Mouse (Mus musculus) urinary bladder, postnatal 36 days (tissue): ENCODE results near the gene Rmi1.
"Not testable (repeated sequence)": the region's sequence is repeated elsewhere in the genome, so short reads cannot be mapped to it uniquely, and the experiment has no call there.

Experiments used
- DNase-seq, 2 experiments: peaks; one replicate each; pipeline ENCODE4 v3.0.0; 2022; ENCODE audit warnings: low spot score in 2 of 2, mixed read lengths in 1 of 2

Rmi1 gene

DNA sequence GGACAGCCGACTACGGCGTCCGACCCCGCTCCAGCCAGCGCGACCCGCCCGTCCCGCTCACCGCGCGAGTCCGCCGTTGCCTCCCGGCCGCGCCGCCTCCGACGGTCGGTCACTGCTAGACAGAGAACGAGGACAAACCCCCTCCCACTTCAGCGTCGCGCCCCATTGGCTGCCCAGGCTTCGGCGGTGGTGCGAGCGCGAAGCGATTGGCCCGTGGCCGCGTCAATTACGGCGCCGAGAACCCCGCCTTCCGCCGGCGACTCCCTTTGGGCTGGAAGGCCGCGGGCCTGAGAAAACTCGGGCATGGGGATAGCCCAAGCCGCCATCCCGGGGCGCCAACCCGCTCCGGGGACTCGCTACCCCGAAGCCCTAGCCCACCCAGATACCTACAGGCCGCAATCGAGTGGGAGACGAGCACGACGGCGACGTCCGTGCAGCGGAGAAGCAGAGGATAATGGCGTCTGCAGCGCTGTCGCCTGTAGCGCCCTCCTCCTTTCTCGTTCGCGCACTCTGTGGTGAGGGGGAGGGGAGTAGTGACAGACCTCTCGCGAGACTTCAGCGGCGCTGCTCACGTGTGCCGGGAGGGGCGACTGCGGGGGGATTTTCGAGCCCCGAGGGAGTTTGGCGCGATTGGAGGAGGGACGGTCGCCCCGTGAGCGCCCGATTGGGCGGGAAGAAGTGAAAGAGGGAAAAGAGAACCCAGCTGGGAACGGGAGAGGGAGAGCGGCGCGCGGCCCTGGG is at the start of gene Rmi1:
Rmi1 (plus strand) TSS at position 246 of the 741 bp plus-strand sequence.
- DNase-seq = peak; percentile 97

GRCm38 (mm10) chr13:58352996-58353395 is 49.1 kb upstream of the Rmi1 start:
- no peak for DNase-seq

- DNase-seq = peak; percentile 74 to 87
Observed at GRCm38 (mm10) chr13:58358629-58359303, 43.3 kb upstream of the Rmi1 start, which contains the start of gene Kif27. Gene Kif27, minus strand, starts transcription at chr13:58359122.

DNA sequence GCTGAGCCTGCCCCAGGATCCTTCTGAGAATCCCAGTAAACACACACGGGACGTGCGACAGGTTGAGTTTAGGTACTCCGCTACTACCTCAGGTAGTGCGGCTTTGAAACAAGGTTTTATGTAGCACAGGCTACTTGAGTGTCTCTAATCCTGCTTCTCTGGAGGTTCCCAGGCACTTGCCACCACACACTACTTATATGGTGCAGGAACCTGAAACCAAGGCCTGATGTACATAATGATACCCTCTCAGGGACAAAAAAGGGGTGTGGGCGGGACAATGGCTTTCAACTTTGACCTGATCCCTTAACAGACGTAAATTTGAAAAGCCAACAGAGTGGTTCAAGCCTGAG is 42.8 kb upstream of the Rmi1 start:
- DNase-seq = no peak

DNA sequence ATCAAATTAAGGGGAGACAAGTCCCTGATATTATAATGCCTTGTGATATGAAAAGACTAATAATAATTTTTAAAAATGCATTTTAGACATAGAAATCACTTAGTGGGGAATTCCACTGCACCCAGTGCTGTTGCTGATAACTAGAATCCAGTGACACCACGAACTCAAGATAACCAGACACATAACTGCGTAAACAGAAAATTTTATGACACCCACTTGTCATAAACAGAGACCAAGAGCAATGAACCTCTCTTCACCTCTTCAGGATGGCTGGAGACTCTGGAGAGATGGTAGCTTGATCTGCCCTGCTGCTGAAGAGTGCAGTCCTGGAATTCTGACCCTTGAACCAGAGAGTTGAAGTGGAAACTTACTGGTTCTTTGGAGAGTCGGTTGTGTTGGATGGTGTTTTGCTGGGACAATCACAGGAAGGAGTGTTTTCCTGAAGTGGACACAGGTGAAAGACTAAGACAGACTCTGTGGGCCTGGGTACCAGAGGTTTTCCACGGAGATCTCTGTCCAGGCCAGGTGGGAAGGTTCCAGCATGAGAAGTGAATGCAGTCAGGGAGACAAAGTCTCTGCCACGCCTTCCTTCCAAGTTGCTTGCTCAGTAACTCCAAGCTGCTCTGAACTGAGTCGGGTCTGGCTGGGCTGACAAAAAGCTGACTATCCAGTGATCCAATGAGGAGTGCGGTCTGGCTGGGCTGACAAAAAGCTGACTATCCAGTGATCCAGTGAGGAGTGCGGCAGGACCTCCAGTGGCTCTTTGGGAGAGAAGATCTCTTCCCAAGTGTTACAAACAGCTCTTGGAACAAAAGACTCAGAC is 37.5 kb upstream of the Rmi1 start:
- no peak for DNase-seq

DNA sequence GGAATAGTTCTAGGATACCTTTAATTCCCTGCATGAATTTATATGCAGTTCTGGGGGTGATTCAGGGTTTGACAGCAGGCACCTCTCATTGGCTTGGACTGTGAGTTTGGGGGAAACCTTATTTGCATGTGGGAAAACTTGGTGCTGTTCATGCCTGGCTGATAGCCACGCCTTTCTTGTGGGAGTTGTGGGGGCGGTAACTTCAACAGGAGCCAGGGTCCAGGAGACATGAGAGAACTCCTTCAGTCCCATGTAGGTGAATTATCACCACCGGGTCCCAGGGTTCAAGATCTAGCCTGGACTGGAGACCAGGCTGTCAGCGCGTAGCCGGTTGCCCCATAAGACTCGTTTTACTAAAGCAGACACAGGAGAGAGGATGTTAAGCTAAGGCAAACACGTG is 36.9 kb upstream of the Rmi1 start:
- not testable (repeated sequence) for DNase-seq

GRCm38 (mm10) chr13:58366373-58366772 is 35.7 kb upstream of the Rmi1 start:
- no peak for DNase-seq

- no peak for DNase-seq
Observed at GRCm38 (mm10) chr13:58367641-58368040, 34.4 kb upstream of the Rmi1 start.

DNA sequence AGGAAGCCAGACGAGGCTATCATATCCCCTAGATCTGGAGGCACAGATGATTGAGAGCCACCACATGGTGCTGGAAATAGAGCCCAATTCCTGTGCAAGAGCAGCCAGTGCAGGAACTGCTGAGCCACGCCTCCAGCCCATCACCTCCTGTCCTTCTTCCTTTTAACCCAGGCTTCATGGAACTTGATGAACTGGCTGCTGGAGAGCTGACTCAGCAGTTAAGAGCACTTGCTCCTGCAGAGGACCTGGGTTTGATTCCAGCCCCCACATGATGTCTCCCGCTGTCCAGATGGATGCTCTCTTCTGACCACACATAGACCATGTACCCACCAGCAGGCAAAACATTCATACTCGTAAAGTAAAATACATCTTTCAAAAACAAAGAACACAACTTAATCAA is 33.2 kb upstream of the Rmi1 start:
- no peak for DNase-seq

DNA sequence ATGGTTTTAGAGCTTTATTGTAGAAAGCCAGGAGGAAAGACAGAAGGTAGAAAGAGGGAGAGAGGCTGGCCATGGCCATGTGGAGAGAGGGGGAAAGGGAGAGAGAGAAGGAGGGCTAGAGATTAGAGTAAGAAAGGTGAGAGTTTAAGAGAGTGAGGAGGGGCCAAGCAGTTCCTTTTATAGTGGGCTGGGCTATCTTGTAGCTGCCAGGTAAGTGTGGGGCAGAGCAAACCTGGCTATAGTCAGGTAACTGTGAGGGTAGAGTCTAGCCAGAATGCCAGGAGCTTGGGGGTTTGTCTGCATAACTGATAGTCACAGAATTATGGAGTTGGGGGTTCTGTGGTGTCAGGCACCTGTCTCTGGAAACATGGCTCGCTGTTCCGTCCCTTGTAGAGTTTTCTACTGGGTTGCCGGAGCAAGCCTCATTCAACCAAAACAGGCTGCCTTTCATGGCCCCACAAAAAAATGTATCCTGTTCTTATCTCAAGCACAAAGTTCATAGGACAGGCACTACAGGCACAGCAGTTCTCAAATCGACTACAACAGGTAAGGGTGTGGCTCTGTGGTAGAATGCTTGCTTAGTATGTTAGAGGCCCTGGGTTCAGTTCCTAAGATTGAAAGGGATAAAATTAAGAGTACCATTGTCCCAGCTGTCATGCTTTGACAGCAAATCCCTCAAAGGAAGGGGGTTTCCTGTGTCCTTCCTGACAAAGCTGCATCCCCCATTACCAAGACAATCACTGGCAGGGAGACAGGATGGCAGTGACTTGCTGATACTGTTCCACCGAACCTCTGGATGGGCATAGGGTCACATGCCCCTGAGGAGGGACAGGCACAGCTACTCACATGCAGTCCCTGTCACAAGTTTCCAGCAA is 29.5 kb upstream of the Rmi1 start:
- DNase-seq = no peak

DNA sequence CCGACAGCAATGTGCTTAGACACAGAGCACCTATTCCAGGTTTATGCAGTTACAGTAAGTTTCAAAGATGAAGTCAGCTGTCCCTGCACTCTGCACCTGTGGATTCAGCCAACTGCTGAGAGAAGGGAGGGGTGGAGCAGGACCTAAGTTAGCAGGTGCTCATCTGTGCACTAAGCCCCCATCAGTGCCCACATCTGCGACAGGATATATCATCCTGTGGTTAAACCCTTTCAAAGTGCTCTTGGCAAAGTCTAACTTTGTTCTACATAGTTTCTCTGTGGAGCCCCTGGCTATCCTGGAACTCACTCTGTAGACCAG is 28.9 kb upstream of the Rmi1 start:
- DNase-seq = no peak

DNA sequence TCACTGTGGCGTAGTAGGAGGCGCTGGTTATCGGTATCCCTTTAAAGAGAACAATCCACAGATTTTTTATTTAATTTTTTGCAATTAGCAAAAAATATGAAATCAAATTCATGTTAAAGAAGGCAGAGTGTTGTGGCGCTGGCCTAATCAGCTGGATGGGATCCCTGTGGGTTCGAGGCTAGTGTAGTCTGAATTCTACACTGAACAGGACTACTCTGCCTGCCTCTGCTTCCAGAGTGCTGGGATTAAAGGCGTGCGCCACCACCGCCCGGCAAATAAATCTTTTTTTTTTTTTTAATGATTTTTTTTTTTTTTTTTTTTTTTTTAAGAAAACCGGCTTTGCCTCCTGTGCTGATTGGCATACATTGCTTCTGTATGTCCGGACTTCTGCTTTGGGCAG is 17.7 kb upstream of the Rmi1 start:
- DNase-seq = no peak

DNA sequence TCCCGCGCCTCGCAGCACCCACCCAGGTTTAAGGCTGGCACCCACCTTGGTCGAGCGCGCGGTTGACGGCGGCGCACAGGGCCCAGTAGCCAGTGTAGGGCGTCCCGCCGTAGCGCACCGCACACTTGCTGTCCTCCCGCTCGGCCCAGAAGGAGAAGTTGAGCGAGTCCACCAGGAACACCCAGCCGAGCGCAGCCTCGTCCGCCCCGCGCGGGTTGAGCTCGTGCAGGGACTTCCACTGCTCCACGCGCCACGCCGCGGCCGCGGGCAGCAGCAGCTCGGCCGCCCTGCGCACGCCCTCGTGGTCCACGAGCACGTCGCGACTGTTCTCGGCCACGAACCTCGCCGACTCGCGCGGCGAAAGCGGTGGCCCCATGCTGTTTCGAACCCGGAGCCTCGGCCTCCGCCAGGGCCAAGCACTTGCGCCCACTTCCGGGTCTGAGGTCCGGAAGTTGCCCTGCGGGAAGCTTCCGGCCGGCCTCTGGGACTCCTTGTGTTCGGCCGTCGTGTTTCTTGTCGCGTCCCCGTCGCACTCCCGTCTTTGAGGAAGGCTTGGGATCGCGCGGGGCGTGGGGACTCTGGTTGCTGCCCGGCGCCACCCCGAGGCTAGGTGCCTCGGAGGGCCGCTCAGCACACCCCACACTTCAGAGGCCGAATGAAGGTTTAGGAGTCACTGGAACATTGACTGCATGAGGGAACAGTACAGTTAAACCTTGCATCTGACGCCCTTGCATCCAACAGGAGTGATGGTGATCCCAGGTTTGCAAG is 17.1 kb upstream of the Rmi1 start, which contains the start of gene 2210016F16Rik:
2210016F16Rik (minus strand) TSS at position 447 of the 768 bp plus-strand sequence.
- peak; percentile 62 to 70 for DNase-seq

DNA sequence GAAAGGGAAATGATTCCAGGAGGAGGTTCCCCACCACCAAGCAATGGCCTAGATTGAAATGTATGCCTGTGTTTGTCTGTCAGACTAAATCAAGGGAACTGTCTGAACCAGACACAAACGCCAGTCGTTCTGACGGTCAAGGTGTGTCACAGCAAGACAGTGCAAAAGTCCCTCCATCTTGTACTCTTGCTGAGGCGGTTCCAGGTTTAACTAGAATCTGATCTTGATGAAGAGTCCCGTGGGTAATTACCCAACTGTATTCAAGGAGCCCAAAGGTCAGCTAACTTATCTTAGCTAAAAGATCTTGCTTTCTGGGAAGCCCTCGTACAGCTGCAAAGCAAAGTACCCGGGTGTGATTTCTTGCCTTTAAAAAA is 16.5 kb upstream of the Rmi1 start:
- no peak for DNase-seq

DNA sequence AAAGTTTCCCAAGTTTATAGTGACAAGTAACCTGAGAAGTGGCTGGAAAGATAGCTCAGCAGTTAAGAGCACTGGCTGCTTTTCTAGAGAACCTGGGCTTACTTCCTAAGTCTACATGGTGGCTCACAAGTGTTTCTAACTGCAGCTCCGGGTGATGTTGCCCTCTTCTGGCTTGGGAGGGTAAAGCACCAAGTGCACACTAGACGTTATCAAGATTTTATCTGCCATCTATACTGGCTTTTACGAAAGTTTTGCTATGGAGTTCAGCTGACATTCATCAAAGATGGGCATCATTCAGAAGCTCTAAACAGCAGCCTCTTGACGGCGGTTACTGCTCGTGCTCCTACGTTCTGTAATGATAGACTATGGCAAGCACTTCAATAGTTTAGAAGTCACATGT is 14.1 kb upstream of the Rmi1 start:
- DNase-seq = peak; percentile 52 to 66

- DNase-seq = no peak
Observed at GRCm38 (mm10) chr13:58388379-58388778, 13.7 kb upstream of the Rmi1 start.

GRCm38 (mm10) chr13:58389324-58389951 is 12.6 kb upstream of the Rmi1 start:
- DNase-seq = no peak

DNA sequence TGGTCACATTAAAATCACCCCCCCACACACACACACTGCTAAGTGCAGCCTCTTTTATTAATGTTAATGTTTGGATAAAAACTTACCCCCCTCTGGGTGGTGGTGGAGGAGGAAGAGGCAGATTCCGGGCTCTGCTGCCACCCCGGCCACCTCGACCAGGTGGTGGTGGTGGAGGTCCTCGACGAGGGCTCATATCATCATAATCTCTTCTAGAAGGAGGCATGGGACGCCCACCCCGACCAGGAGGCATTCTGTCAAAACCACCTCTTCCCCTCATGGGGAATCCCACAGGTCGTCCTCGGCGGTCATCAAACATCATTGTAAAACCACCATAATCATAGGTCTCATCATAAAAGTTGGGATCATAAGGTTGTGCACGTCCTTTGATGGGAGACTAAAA is 7.7 kb upstream of the Rmi1 start:
- DNase-seq = not testable (repeated sequence)

DNA sequence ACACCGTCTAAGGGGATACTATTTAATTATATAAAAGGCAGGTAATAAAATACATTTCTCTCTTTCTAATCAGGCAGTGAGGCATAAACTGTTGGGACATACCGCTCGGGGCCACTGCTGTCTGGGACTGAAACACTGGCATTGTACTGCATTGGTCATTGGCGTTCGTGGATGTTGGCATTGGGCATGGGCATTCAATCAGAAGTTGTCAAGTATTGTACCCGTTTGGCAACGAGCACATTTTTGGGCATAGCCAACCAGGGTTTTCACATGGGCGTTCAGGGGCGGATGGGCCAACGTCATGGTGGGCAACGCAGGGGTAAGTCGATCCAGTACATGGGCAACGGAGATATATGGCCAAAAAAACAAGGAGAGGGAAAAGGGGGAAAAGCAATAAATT is 4.4 kb upstream of the Rmi1 start:
- DNase-seq = no peak

DNA sequence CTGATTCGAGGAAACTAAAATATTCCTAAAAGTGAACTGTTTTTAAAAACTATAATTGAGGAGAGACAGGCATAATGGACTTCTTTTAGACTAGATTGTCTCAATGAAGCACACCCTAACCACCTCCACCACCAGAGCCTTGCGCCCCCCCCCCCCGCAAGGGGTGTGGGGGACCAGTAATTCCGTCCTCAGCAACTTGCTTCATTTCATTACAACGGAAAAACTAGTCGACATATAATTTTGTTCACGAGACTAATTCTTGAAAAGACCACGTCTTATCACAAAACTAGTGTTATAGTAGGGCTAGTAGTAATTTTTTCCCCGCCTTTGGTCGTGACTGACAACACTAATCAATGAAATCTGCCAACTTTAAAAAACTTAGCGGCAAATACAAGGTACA is 1.5 kb upstream of the Rmi1 start:
- DNase-seq = no peak
